Mouse (Mus musculus) intestine, postnatal 0 days (tissue): ENCODE results near the gene Lysmd2. TPM values are rescaled to one million over a fixed set of nuclear protein-coding genes. Genes with fewer than 3 reads are reported as not detected.

Experiments
- ATAC-seq: fragments of 200-750 bp; cut with Nextera tagmentation; 2 replicates; pipeline ENCODE4 v1.8.0; 2017; ENCODE audit warnings: mild to moderate bottlenecking, moderate TSS enrichment, moderate library complexity
- H3K27ac ChIP-seq: fragments of 300-500 bp; sonication (generic); 2 replicates; pipeline ENCODE4 v1.5.1; 2014; ENCODE audit warnings: mild to moderate bottlenecking, low read depth, low read length, moderate library complexity
- H3K27me3 ChIP-seq: fragments of 300-500 bp; sonication (generic); replicated peaks from 2 replicates; pipeline ENCODE4 v1.6.1; 2014; ENCODE audit warnings: low read length, mixed read lengths; ENCODE audit not compliant: control insufficient read depth, insufficient read depth
- H3K36me3 ChIP-seq: fragments of 300-500 bp; sonication (generic); 2 replicates; pipeline ENCODE4 v1.6.1; 2014; ENCODE audit warnings: mild to moderate bottlenecking, moderate library complexity; ENCODE audit not compliant: control insufficient read depth, insufficient read depth
- H3K4me1 ChIP-seq: fragments of 300-500 bp; sonication (generic); replicated peaks from 2 replicates; pipeline ENCODE4 v1.6.1; 2014; ENCODE audit warnings: antibody characterized with exemption, low read length, mixed read lengths; ENCODE audit not compliant: control insufficient read depth, insufficient read depth
- H3K4me2 ChIP-seq: fragments of 300-500 bp; sonication (generic); replicated peaks from 2 replicates; pipeline ENCODE4 v1.6.1; 2014; ENCODE audit warnings: low read depth, mild to moderate bottlenecking, moderate library complexity
- H3K4me3 ChIP-seq: fragments of 300-500 bp; sonication (generic); 2 replicates; pipeline ENCODE4 v1.5.1; 2014; ENCODE audit warnings: low read depth, low read length
- H3K9ac ChIP-seq: fragments of 300-500 bp; sonication (generic); 2 replicates; pipeline ENCODE4 v1.6.1; 2014; ENCODE audit warnings: mild to moderate bottlenecking, low read depth, low read length
- H3K9me3 ChIP-seq: fragments of 300-500 bp; sonication (generic); 2 replicates; pipeline ENCODE4 v1.6.1; 2016; ENCODE audit warnings: mixed run types; ENCODE audit not compliant: control insufficient read depth
- CTCF ChIP-seq: sonication (generic); IDR thresholded peaks from 2 replicates; pipeline ENCODE4 v1.5.1; 2016; ENCODE audit warnings: low read depth, mild to moderate bottlenecking, control low read depth, antibody characterized with exemption, moderate library complexity
- WGBS: fragments of 180-500 bp; shearing (Covaris S2); extraction: QIAGEN DNeasy Blood & Tissue Kit; methylation state at CpG from one replicate; pipeline ENCODE4 v1.1.7; 2014; 5-methylcytosine and 5-hydroxymethylcytosine counted together
- polyA plus RNA-seq: library from polyadenylated mRNA; unstranded; fragments of >200 nt; fragmentation: Nextera tagmentation; extraction: Ambion mirVana; gene quantifications from 2 replicates; pipeline ENCODE4 v1.2.1, GENCODE M21; 2015

Lysmd2 gene
- polyA plus RNA-seq, 1 experiment from 2014 or later: 16.7 TPM

- peak overlapping the region; percentile 54; the same call in 1 of the 2 replicates for H3K4me2 ChIP-seq
- 0 out of 2 replicates have a peak, but pooled peaks cover 5% of the 10 kb centered on the region for H3K4me1 ChIP-seq
- H3K9ac ChIP-seq: no peak overlapping the region
- H3K27ac ChIP-seq: no peak overlapping the region
- no peaks in the 10 kb centered on the region for H3K36me3 ChIP-seq
- no peak for TF ChIP-seq CTCF
- no peak for ATAC-seq
- WGBS: 70% methylated on average over 4 of the region's 4 CpGs
- no peaks in the 10 kb centered on the region for H3K27me3 ChIP-seq
- H3K4me3 ChIP-seq: 0 out of 2 replicates have a peak overlapping the region, but pooled peaks have one; percentile 17
- H3K9me3 ChIP-seq: 0 out of 2 replicates have a peak, but pooled peaks cover 2% of the 10 kb centered on the region
Measured at GRCm38 (mm10) chr9:75684292-75684691, 58.8 kb downstream of the Lysmd2 start.

GRCm38 (mm10) chr9:75684772-75685171, 59.2 kb downstream of the Lysmd2 start:
- ATAC-seq: no peak
- no peaks in the 10 kb centered on the region for H3K36me3 ChIP-seq
- no peaks in the 10 kb centered on the region for H3K27me3 ChIP-seq
- no peak overlapping the region for H3K4me3 ChIP-seq
- no peak for TF ChIP-seq CTCF
- H3K9ac ChIP-seq: no peak overlapping the region
- 77% methylated on average over 3 of the region's 3 CpGs for WGBS
- no peak overlapping the region for H3K4me2 ChIP-seq
- H3K27ac ChIP-seq: no peak overlapping the region
- 0 out of 2 replicates have a peak, but pooled peaks cover 4% of the 10 kb centered on the region for H3K9me3 ChIP-seq
- 0 out of 2 replicates have a peak, but pooled peaks cover 5% of the 10 kb centered on the region for H3K4me1 ChIP-seq

Other genes starting within 250 kb of the Lysmd2 start
- gene Mapk6, start 215.7 kb upstream of the Lysmd2 start, polyA plus RNA-seq: 36.6 and 39.2 TPM in 2 replicates
- gene Leo1, start 184.2 kb upstream of the Lysmd2 start, polyA plus RNA-seq: 14.7 and 16.3 TPM in 2 replicates
- 65.5 and 70.2 TPM in 2 replicates for gene Tmod3, start 66.1 kb upstream of the Lysmd2 start, polyA plus RNA-seq
- gene Tmod2, start 14.4 kb upstream of the Lysmd2 start, polyA plus RNA-seq: 10.0 and 10.9 TPM in 2 replicates
- gene Scg3, start 58.3 kb downstream of the Lysmd2 start, polyA plus RNA-seq: 6.6 and 6.7 TPM in 2 replicates
- gene Bmp5, start 149.6 kb downstream of the Lysmd2 start, polyA plus RNA-seq: 5.2 and 6.5 TPM in 2 replicates